Mouse (Mus musculus): Measurements from ENCODE around the gene Nepro.

The Nepro gene

GRCm38 (mm10) chr16:44767967-44768366 lies 43.9 kb downstream of the Nepro start:
- no peak for DNase-seq

- no peak for DNase-seq
Observed at GRCm38 (mm10) chr16:44772577-44772976, 48.5 kb downstream of the Nepro start.

- DNase-seq = no peak
Observed at GRCm38 (mm10) chr16:44773673-44774072, 49.6 kb downstream of the Nepro start.

- no peak for DNase-seq
Observed at GRCm38 (mm10) chr16:44774201-44774600, 50.1 kb downstream of the Nepro start.

GRCm38 (mm10) chr16:44778538-44779147 lies 54.5 kb downstream of the Nepro start:
- DNase-seq = peak; percentile 50

GRCm38 (mm10) chr16:44779494-44779893 lies 55.4 kb downstream of the Nepro start:
- no peak for DNase-seq

- no peak for DNase-seq
Observed at GRCm38 (mm10) chr16:44780751-44781150, 56.6 kb downstream of the Nepro start.
